Mouse (Mus musculus) cerebellum, adult 2 months (tissue): Measurements from ENCODE around the gene Gsg1l. TPM values are rescaled to one million over a fixed set of nuclear protein-coding genes. Genes with fewer than 3 reads are reported as not detected.

Experiments used
- DNase-seq, 2 experiments: peaks; one replicate each; pipeline ENCODE4 v3.0.0; 2021
- H3K27ac ChIP-seq: fragments of 200-500 bp; 2 replicates; pipeline ENCODE4 v1.5.1; 2012; ENCODE audit warnings: low read length, control low read depth, inconsistent platforms; ENCODE audit not compliant: insufficient read depth
- H3K27me3 ChIP-seq: fragments of 200-500 bp; 2 replicates; pipeline ENCODE4 v1.6.1; 2012; ENCODE audit warnings: inconsistent platforms, mild to moderate bottlenecking, low read length, moderate library complexity; ENCODE audit not compliant: control insufficient read depth, insufficient read depth
- H3K4me1 ChIP-seq: fragments of 200-500 bp; 2 replicates; pipeline ENCODE4 v1.6.1; 2011; ENCODE audit warnings: low read length; ENCODE audit not compliant: control insufficient read depth, insufficient read depth
- H3K4me3 ChIP-seq: fragments of 200-500 bp; replicated peaks from 2 replicates; pipeline ENCODE3; 2011; ENCODE audit warnings: mild to moderate bottlenecking, low read depth, low read length, control low read depth; ENCODE audit not compliant: insufficient read depth
- CTCF ChIP-seq: fragments of 200-500 bp; IDR thresholded peaks from 2 replicates; pipeline ENCODE4 v1.5.1; 2011; ENCODE audit warnings: low read depth, mild to moderate bottlenecking, control low read depth, low read length, moderate library complexity, borderline replicate concordance; ENCODE audit not compliant: insufficient read depth
- POLR2A ChIP-seq: fragments of 200-500 bp; IDR thresholded peaks from 2 replicates; pipeline ENCODE4 v1.6.1; 2011; ENCODE audit warnings: low read length, control low read depth, borderline replicate concordance; ENCODE audit not compliant: insufficient read depth
- WGBS: fragments of 180-500 bp; shearing (Covaris S2); methylation state at CpG from one replicate; pipeline ENCODE4 v1.1.7; 2018; 5-methylcytosine and 5-hydroxymethylcytosine counted together
- polyA plus RNA-seq: library from polyadenylated mRNA; depleted of rRNA; stranded (reverse); fragments of >200 nt; gene quantifications from 2 replicates; pipeline ENCODE4 v1.2.3, GENCODE M21; 2012; rRNA removed

Gsg1l gene
- polyA plus RNA-seq, result 17.5 and 18.0 TPM in 2 replicates

- no peaks in the 10 kb centered on the region; the same call in 1 of the 2 replicates for H3K4me1 ChIP-seq
- H3K27me3 ChIP-seq, result no peaks in the 10 kb centered on the region
- under 1% methylated on average over 49 of the region's 49 CpGs for WGBS
- TF ChIP-seq POLR2A, result no peak
- no peak for TF ChIP-seq CTCF
- peak within 1 kb of the TSS; percentile 59 for H3K4me3 ChIP-seq
- H3K27ac ChIP-seq, result peak within 1 kb of the TSS; percentile 81
- DNase-seq, result peak; percentile 40 to 65
Observed at GRCm38 (mm10) chr7:126082286-126082741, at the start of gene Gsg1l. Gsg1l (minus strand) TSS chr7:126082411.

DNA sequence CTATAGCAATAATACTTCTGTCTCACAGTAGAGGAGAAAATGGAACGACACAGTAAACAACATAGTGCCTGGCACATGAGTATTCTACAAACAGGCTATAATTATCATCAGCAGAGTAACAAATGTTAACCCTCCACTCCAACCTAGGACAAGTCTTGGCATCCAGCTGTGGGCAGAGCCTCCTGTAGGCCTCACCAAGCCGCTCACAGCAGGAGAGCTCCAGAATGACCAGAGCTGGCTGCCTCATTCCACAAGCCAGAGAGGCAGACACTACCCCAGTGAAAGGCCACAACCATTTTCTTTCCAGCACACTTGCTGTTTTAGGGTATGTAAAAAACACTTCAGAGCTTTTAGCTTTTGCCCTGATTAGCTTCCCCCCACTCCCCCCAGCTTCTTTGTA, 45.5 kb upstream of the Gsg1l start:
- 92% methylated on average over 2 of the region's 2 CpGs for WGBS
- Histone ChIP-seq H3K4me1 (no peaks in the 10 kb centered on the region; the same call in 1 of the 2 replicates), H3K4me3 (no peak overlapping the region), H3K27ac (no peak overlapping the region), H3K27me3 (no peaks in the 10 kb centered on the region)
- DNase-seq, result no peak
- TF ChIP-seq POLR2A (no peak), CTCF (no peak)

- DNase-seq, result no peak
- TF ChIP-seq POLR2A (no peak), CTCF (no peak)
- no peak overlapping the region for H3K4me3 ChIP-seq
- WGBS, result 80% methylated on average over 3 of the region's 3 CpGs
- H3K4me1 ChIP-seq, result no peaks in the 10 kb centered on the region
- H3K27me3 ChIP-seq, result no peaks in the 10 kb centered on the region
- H3K27ac ChIP-seq, result no peak overlapping the region
Observed at GRCm38 (mm10) chr7:126126502-126126901, 44.3 kb upstream of the Gsg1l start.

DNA sequence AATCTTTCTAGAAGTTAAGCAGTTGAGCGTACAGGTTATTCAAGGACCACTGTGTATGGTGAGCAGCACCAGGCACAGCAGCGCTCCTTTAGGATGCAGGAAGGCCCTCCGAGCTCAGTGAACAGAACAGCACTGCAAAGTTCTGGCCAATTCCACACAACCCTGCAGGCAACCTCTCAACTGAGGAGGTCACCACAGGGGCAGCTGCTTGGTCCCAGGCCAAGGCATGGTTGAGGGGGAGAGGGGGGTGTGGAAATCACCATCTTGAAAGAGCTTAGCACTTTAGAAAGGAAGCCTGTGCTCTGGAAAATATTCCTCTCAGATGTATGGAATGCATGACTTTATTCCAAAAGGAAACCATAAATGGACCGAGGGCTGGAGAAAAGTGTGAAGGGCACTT, 39.3 kb upstream of the Gsg1l start:
- no peak for DNase-seq
- H3K27ac ChIP-seq, result no peak overlapping the region
- no peak for TF ChIP-seq CTCF
- no peak for TF ChIP-seq POLR2A

GRCm38 (mm10) chr7:126119819-126120218, 37.6 kb upstream of the Gsg1l start:
- no peak for TF ChIP-seq CTCF
- no peak for TF ChIP-seq POLR2A
- WGBS, result 81% methylated on average over 6 of the region's 6 CpGs

More for the DNA sequence above, 39.3 kb upstream of the Gsg1l start:
- no peak overlapping the region for H3K4me3 ChIP-seq
- H3K4me1 ChIP-seq, result no peaks in the 10 kb centered on the region
- no peaks in the 10 kb centered on the region for H3K27me3 ChIP-seq
- WGBS, result 81% methylated on average over 4 of the region's 4 CpGs

GRCm38 (mm10) chr7:126113263-126113662, 31.1 kb upstream of the Gsg1l start:
- Histone ChIP-seq H3K4me1 (no peaks in the 10 kb centered on the region; the same call in 1 of the 2 replicates), H3K27ac (no peak overlapping the region), H3K27me3 (no peaks in the 10 kb centered on the region), H3K4me3 (no peak overlapping the region)
- no peak for DNase-seq
- 16% methylated on average over 4 of the region's 4 CpGs for WGBS
- TF ChIP-seq CTCF (no peak), POLR2A (no peak)

More at GRCm38 (mm10) chr7:126119819-126120218, 37.6 kb upstream of the Gsg1l start:
- no peak for DNase-seq
- Histone ChIP-seq H3K27me3 (no peaks in the 10 kb centered on the region), H3K4me1 (no peaks in the 10 kb centered on the region), H3K27ac (no peak overlapping the region), H3K4me3 (no peak overlapping the region)

DNA sequence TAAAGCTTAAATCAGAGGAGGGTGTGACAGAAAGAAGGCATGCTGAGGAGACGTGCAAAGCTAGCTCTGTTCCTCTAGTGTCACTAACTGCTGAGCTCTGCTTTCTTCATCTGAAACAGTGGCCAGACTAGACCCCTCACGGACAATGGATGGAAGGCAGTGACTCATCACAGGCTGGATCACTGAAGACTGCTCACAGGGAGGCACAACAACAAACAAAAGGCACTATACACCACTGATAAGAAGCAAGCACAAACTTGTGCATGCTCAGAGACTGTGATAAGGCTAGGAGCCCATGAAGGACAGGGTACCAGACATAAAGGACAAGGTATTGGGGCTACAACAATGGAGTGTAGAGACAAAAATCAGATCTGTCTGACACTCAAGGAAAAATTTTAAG, 29.0 kb upstream of the Gsg1l start:
- WGBS, result 58% methylated on average over 2 of the region's 2 CpGs
- no peak for DNase-seq
- H3K4me3 ChIP-seq, result no peak overlapping the region
- TF ChIP-seq CTCF (no peak), POLR2A (no peak)
- H3K27ac ChIP-seq, result no peak overlapping the region
- no peaks in the 10 kb centered on the region for H3K27me3 ChIP-seq
- H3K4me1 ChIP-seq, result no peaks in the 10 kb centered on the region; the same call in 1 of the 2 replicates

GRCm38 (mm10) chr7:126109898-126110297, 27.7 kb upstream of the Gsg1l start:
- no peaks in the 10 kb centered on the region for H3K27me3 ChIP-seq
- no peak for DNase-seq
- 34% methylated on average over 3 of the region's 3 CpGs for WGBS
- no peak overlapping the region for H3K4me3 ChIP-seq
- TF ChIP-seq CTCF (no peak), POLR2A (no peak)
- no peak overlapping the region for H3K27ac ChIP-seq
- H3K4me1 ChIP-seq, result no peaks in the 10 kb centered on the region; the same call in 1 of the 2 replicates
